Mouse (Mus musculus) embryonic facial prominence, embryonic 13.5 days (tissue): ENCODE measurements at regions not wholly inside any gene's neighbourhood (a gene's known extent, or its start where the extent isn't known, plus 50 kb on each side); places are given as distances from the start of the nearest gene placed in this dataset.

Experiments used
- ATAC-seq: fragments of 200-750 bp; cut with Nextera tagmentation; 2 replicates; pipeline ENCODE4 v1.8.0; 2017; ENCODE audit warnings: low read depth; ENCODE audit not compliant: insufficient number of reproducible peaks, insufficient read depth, low FRiP score, low TSS enrichment
- H3K27ac ChIP-seq: fragments of 300-500 bp; sonication (generic); 2 replicates; pipeline ENCODE4 v1.5.1; 2015; ENCODE audit warnings: moderate library complexity, mild to moderate bottlenecking, inconsistent platforms
- H3K27me3 ChIP-seq: fragments of 300-500 bp; sonication (generic); 2 replicates; pipeline ENCODE4 v1.6.1; 2015; ENCODE audit warnings: mild to moderate bottlenecking, inconsistent platforms
- H3K36me3 ChIP-seq: fragments of 300-500 bp; sonication (generic); 2 replicates; pipeline ENCODE4 v1.6.1; 2015; ENCODE audit warnings: mild to moderate bottlenecking, inconsistent platforms
- H3K4me1 ChIP-seq: fragments of 300-500 bp; sonication (generic); 2 replicates; pipeline ENCODE4 v1.6.1; 2015; ENCODE audit warnings: inconsistent platforms
- H3K4me2 ChIP-seq: fragments of 300-500 bp; sonication (generic); 2 replicates; pipeline ENCODE4 v1.6.1; 2015; ENCODE audit warnings: moderate library complexity, mild to moderate bottlenecking, inconsistent platforms
- H3K4me3 ChIP-seq: fragments of 300-500 bp; sonication (generic); 2 replicates; pipeline ENCODE4 v1.5.1; 2015; ENCODE audit warnings: mild to moderate bottlenecking, inconsistent platforms
- H3K9ac ChIP-seq: fragments of 300-500 bp; sonication (generic); 2 replicates; pipeline ENCODE4 v1.6.1; 2015; ENCODE audit warnings: mild to moderate bottlenecking, inconsistent platforms
- H3K9me3 ChIP-seq: fragments of 300-500 bp; sonication (generic); 2 replicates; pipeline ENCODE4 v1.6.1; 2016; ENCODE audit warnings: inconsistent platforms
- WGBS: fragments of 180-500 bp; shearing (Covaris S2); methylation state at CpG from one replicate; pipeline ENCODE4 v1.1.7; 2015; ENCODE audit warnings: mixed read lengths; 5-methylcytosine and 5-hydroxymethylcytosine counted together

DNA sequence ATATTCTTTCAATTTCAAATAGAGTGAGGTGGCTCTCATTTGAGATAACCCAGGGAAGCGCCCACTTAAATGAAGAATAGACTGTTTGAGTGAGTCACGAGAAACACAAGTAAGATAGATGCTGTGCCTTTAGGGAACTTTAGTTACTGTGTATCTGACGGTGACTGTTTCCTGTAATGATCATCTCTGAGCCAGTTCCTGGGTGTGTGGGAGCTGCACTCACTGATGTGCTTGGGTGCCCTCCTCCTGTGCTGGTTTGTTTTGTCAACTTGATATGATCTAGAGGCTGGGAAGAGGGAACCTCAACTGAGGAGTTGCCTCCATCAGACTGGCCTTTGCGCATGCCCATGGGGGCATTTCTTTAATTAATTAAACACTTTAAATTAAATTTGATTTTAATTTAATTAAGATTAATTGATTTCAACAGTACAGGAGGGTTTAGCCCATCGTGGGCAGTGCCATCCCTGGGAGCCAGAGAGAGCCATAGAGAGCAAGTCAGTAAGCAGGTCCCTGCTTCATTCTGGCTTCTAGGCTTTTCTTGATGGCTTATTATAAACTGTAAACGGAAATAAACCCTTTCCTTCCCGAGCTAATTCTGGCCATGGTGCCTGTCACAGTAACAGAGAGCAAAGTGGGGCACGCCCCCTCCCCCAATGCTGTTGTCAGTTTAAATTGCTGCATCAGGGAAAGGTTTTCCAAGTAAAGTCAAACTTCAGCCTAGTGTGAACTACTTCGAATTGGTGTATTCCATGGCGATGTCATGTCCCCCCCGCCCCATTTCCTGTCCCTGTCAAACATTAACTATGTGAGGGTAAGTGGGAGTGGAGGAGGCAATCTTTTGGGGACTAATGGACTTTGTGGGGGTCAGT is 202.9 kb upstream of the Id2 start:
- H3K4me3 ChIP-seq, result no peak overlapping the region
- H3K4me2 ChIP-seq, result no peak overlapping the region
- no peaks in the 10 kb centered on the region for H3K27me3 ChIP-seq
- no peak overlapping the region for H3K27ac ChIP-seq
- H3K9ac ChIP-seq, result no peak overlapping the region
- no peaks in the 10 kb centered on the region for H3K36me3 ChIP-seq
- WGBS, result 63% methylated on average over 11 of the region's 11 CpGs
- H3K4me1 ChIP-seq, result peaks cover 11% of the 10 kb centered on the region
- ATAC-seq, result no peak
- H3K9me3 ChIP-seq, result no peaks in the 10 kb centered on the region

DNA sequence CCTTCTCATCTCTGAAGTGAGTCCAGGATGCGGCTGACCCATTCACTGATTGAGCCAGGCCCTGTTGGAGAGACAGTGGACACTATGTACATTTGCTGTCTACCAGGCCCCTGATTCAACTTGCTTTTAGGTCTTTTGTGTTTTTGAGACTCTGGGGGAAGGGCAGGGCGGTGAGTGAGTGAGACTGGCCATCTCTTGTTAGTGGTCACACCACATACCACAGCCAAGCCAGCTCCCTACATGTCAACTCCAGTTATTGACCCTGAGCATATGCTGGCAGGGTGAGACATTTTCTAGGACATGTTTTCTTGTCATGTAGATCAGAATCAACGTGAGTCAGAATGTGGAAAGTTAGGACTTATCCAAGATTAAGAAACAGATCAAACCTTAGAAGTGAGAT is 201.8 kb upstream of the Id2 start:
- Histone ChIP-seq H3K4me1 (peaks cover 11% of the 10 kb centered on the region), H3K4me2 (no peak overlapping the region), H3K36me3 (no peaks in the 10 kb centered on the region), H3K27me3 (no peaks in the 10 kb centered on the region), H3K9me3 (no peaks in the 10 kb centered on the region), H3K27ac (no peak overlapping the region), H3K4me3 (no peak overlapping the region), H3K9ac (no peak overlapping the region)
- 95% methylated on average over 3 of the region's 3 CpGs for WGBS
- no peak for ATAC-seq

- Histone ChIP-seq H3K4me1 (peaks cover 11% of the 10 kb centered on the region), H3K9me3 (no peaks in the 10 kb centered on the region), H3K27me3 (no peaks in the 10 kb centered on the region), H3K4me3 (no peak overlapping the region), H3K4me2 (no peak overlapping the region), H3K36me3 (no peaks in the 10 kb centered on the region), H3K27ac (no peak overlapping the region), H3K9ac (no peak overlapping the region)
- ATAC-seq, result no peak
These were observed 201.0 kb upstream of the Id2 start for GRCm38 (mm10) chr12:25297960-25298359.

DNA sequence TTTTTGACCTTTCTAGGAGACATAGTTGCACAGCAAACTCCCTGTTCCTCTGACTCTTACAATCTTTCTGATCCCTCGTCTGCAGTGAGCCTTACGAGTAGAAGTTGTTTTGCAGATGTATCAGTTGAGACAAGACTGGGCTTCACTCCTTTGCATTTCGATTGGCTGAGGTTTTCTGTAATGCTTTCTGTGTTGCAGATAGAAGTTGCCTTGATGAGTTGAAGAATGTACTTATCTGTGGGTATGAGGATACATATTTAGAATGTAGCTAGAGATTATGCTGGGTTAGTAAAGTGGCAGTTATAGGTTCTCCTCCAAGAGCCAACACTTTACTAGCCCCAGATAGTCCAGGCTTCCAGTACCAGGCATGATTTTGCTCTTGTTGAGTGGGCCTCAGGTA is 199.7 kb upstream of the Id2 start:
- no peak for ATAC-seq
- Histone ChIP-seq H3K27ac (no peak overlapping the region), H3K4me3 (no peak overlapping the region), H3K27me3 (no peaks in the 10 kb centered on the region), H3K9me3 (no peaks in the 10 kb centered on the region), H3K9ac (no peak overlapping the region), H3K4me2 (no peak overlapping the region), H3K36me3 (no peaks in the 10 kb centered on the region), H3K4me1 (peaks cover 11% of the 10 kb centered on the region)
- WGBS, result 91% methylated on average over 3 of the region's 3 CpGs

- ATAC-seq, result no peak
- no peaks in the 10 kb centered on the region for H3K27me3 ChIP-seq
- no peaks in the 10 kb centered on the region for H3K4me1 ChIP-seq
- H3K27ac ChIP-seq, result no peak overlapping the region
- no peaks in the 10 kb centered on the region for H3K36me3 ChIP-seq
- no peak overlapping the region for H3K4me3 ChIP-seq
- no peaks in the 10 kb centered on the region for H3K9me3 ChIP-seq
- H3K9ac ChIP-seq, result no peak overlapping the region
- 55% methylated on average over 4 of the region's 4 CpGs for WGBS
- no peak overlapping the region for H3K4me2 ChIP-seq
These were observed 197.5 kb upstream of the Id2 start for GRCm38 (mm10) chr12:25294179-25295025.

- Histone ChIP-seq H3K4me3 (no peak overlapping the region), H3K27me3 (no peaks in the 10 kb centered on the region), H3K36me3 (no peaks in the 10 kb centered on the region), H3K9ac (no peak overlapping the region), H3K27ac (no peak overlapping the region), H3K9me3 (no peaks in the 10 kb centered on the region), H3K4me1 (no peaks in the 10 kb centered on the region), H3K4me2 (no peak overlapping the region)
- WGBS, result 39% methylated on average over 6 of the region's 6 CpGs
- no peak for ATAC-seq
These were observed 196.7 kb upstream of the Id2 start for GRCm38 (mm10) chr12:25293470-25294178.

DNA sequence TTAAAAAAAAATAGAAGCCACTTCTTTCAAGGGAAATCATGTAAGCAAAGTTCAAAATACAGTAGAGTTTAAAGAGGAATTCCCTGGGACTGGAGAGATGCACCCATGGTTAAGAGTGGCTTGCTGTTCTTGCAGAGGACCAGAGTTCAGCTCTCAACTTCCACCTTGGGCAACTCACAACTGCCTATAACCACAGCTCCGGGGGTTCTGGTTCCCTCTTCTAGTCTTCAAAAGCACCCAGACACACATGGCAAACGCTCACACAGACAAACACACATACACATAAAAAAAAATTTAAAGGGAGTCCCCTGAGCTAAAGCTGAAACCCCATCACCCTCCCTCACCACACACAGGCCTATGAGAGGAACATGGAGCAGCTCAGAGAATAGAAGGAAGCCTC is 192.4 kb upstream of the Id2 start:
- WGBS, result 85% methylated on average over 2 of the region's 2 CpGs
- Histone ChIP-seq H3K4me3 (no peak overlapping the region), H3K27ac (no peak overlapping the region), H3K4me2 (no peak overlapping the region), H3K9me3 (no peaks in the 10 kb centered on the region), H3K4me1 (no peaks in the 10 kb centered on the region), H3K27me3 (no peaks in the 10 kb centered on the region), H3K9ac (no peak overlapping the region), H3K36me3 (no peaks in the 10 kb centered on the region)
- no peak for ATAC-seq

DNA sequence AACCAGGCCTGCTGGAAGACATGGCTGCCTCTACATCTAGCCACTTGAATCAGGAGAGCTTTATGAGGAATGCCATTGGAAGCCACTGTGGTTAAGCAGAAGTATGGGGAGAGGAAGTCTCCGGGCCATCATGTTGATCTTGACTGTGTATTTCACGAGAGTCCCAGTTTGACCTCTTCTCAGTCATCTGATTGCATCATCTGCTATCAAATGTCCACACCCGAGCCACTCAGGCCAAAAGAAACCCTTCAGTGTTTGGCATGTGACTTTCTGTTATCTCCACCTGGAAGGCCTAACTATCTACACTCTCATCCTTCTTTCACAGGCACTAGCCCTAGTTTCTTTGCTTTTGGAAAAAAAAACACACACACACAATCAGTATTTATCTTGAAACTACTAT is 186.9 kb upstream of the Id2 start:
- Histone ChIP-seq H3K9me3 (no peaks in the 10 kb centered on the region), H3K4me1 (peaks cover 4% of the 10 kb centered on the region), H3K9ac (no peak overlapping the region), H3K4me3 (no peak overlapping the region), H3K27me3 (no peaks in the 10 kb centered on the region), H3K27ac (no peak overlapping the region), H3K36me3 (no peaks in the 10 kb centered on the region), H3K4me2 (no peak overlapping the region)
- WGBS, result 77% methylated on average over 3 of the region's 3 CpGs
- ATAC-seq, result no peak

DNA sequence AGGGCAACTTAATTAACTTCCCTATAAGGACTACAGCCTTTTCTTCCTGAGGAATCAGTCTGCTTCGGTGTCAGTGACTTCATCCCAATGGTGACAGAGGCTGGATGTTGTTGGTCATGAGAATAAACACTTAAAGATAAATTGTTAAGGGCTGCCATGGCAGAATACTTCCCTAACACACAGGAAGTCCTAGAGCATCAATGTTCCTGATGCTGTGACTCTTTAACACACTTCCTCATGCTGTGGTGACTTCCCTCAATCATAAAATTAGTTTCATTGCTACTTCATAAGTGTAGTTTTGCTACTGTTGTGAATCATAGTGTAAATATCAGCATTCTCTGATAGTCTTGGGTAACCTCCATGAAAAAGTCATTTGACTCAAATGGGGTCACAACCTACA is 184.5 kb upstream of the Id2 start:
- Histone ChIP-seq H3K27ac (no peak overlapping the region), H3K27me3 (no peaks in the 10 kb centered on the region), H3K9me3 (no peaks in the 10 kb centered on the region), H3K36me3 (no peaks in the 10 kb centered on the region), H3K9ac (no peak overlapping the region), H3K4me1 (peaks cover 4% of the 10 kb centered on the region), H3K4me3 (no peak overlapping the region), H3K4me2 (no peak overlapping the region)
- ATAC-seq, result no peak
- WGBS, result 83% methylated on average over 1 of the region's 1 CpGs

DNA sequence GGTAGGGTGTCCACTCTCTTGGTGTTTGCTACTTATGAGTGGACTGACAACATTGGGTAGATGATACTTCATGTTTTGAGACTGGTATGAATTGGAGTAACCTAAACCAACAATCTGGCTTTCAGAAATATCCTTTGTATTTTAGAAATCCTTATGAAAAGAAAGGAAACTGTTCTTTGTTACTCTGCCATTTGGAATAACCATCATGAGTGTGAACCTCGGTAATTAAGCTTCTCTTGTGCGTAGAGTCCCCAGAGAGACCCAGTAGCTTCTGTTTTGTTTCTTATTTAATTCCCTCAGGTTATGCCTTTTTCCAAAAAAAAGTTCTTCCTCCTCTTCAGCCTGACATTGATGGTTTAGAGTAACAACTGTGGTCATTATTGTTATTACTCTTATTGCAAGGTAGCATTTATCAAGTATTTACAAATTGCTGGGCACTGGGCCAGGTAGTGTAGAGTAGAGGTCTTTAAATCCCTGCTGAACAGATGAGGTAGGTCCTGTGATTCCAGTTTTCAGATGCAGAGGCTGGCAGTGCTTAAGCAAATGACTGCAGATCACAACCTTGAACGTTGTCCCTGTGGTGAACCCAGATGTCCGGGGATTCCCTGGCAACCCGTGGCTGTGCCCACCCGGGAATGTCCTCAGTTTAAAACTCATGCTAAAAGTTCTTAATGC is 176.8 kb upstream of the Id2 start:
- Histone ChIP-seq H3K4me3 (no peak overlapping the region), H3K4me2 (no peak overlapping the region), H3K9me3 (no peaks in the 10 kb centered on the region), H3K27me3 (0 out of 2 replicates have a peak, but pooled peaks cover 2% of the 10 kb centered on the region), H3K27ac (no peak overlapping the region), H3K9ac (no peak overlapping the region), H3K36me3 (no peaks in the 10 kb centered on the region), H3K4me1 (peaks cover 22% of the 10 kb centered on the region)
- 56% methylated on average over 6 of the region's 6 CpGs for WGBS
- no peak for ATAC-seq

DNA sequence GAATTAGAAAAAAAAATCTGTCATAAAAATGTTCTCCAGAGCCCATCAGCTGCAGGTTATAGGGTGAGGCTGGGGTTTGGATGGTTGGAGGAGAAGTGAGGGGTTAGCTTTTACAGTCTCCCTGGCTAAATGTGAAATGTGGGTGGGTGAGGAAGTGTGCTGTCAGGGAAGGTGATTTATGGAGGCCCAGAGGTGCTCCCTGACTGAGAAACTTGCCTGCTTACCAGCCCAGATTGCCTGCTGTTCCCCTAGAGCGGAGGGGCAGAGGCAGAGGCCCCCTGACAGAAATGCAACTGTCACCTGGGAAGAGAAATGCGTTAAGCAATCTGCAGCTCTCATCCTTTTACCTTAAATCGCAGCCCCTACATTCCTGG is 175.8 kb upstream of the Id2 start:
- Histone ChIP-seq H3K27ac (no peak overlapping the region), H3K27me3 (0 out of 2 replicates have a peak, but pooled peaks cover 2% of the 10 kb centered on the region), H3K4me3 (no peak overlapping the region), H3K4me1 (peaks cover 22% of the 10 kb centered on the region), H3K9ac (no peak overlapping the region), H3K4me2 (no peak overlapping the region), H3K36me3 (no peaks in the 10 kb centered on the region), H3K9me3 (no peaks in the 10 kb centered on the region)
- 72% methylated on average over 3 of the region's 3 CpGs for WGBS
- ATAC-seq, result no peak
